Mouse (Mus musculus): Measurements from ENCODE around the gene 4931440F15Rik.

The 4931440F15Rik gene

GRCm38 (mm10) chr11:29801432-29802427 lies 23.7 kb downstream of the 4931440F15Rik start:
- no peak for DNase-seq (ENCODE audit: low spot score in 2 of 2)

GRCm38 (mm10) chr11:29799839-29800238 lies 25.6 kb downstream of the 4931440F15Rik start:
- DNase-seq (ENCODE audit: low spot score in 2 of 2), result no peak

- no peak for DNase-seq (ENCODE audit: low spot score in 2 of 2)
Measured at GRCm38 (mm10) chr11:29795106-29795505, 30.4 kb downstream of the 4931440F15Rik start.

GRCm38 (mm10) chr11:29794475-29794874 lies 31.0 kb downstream of the 4931440F15Rik start:
- no peak for DNase-seq (ENCODE audit: low spot score in 2 of 2)

- DNase-seq (ENCODE audit: low spot score in 2 of 2), result no peak
Measured at GRCm38 (mm10) chr11:29790796-29791195, 34.7 kb downstream of the 4931440F15Rik start.

GRCm38 (mm10) chr11:29788921-29789638 lies 36.4 kb downstream of the 4931440F15Rik start:
- DNase-seq (ENCODE audit: low spot score in 2 of 2), result peak; percentile 76 to 85

GRCm38 (mm10) chr11:29788499-29788898 lies 37.0 kb downstream of the 4931440F15Rik start:
- no peak for DNase-seq (ENCODE audit: low spot score in 2 of 2)

- no peak for DNase-seq (ENCODE audit: low spot score in 2 of 2)
Measured at GRCm38 (mm10) chr11:29787473-29787872, 38.0 kb downstream of the 4931440F15Rik start.

- no peak for DNase-seq (ENCODE audit: low spot score in 2 of 2)
Measured at GRCm38 (mm10) chr11:29786583-29787219, 38.8 kb downstream of the 4931440F15Rik start.

GRCm38 (mm10) chr11:29779409-29780026 lies 46.0 kb downstream of the 4931440F15Rik start:
- no peak for DNase-seq (ENCODE audit: low spot score in 2 of 2)

GRCm38 (mm10) chr11:29778936-29779335 lies 46.5 kb downstream of the 4931440F15Rik start:
- DNase-seq (ENCODE audit: low spot score in 2 of 2), result no peak

GRCm38 (mm10) chr11:29777964-29778363 lies 47.5 kb downstream of the 4931440F15Rik start:
- DNase-seq (ENCODE audit: low spot score in 2 of 2), result peak; percentile 61 to 73

- no peak for DNase-seq (ENCODE audit: low spot score in 2 of 2)
Measured at GRCm38 (mm10) chr11:29774760-29775159, 50.7 kb downstream of the 4931440F15Rik start.

- no peak for DNase-seq (ENCODE audit: low spot score in 2 of 2)
Measured at GRCm38 (mm10) chr11:29774296-29774695, 51.2 kb downstream of the 4931440F15Rik start.
